Mouse (Mus musculus) frontal cortex, postnatal 25 days (tissue): Measurements from ENCODE around the gene Klhl36.

ENCODE experiments used
- DNase-seq, 2 experiments: peaks; one replicate each; pipeline ENCODE4 v3.0.0; 2022; ENCODE audit warnings: low spot score in 2 of 2

The Klhl36 gene

DNA sequence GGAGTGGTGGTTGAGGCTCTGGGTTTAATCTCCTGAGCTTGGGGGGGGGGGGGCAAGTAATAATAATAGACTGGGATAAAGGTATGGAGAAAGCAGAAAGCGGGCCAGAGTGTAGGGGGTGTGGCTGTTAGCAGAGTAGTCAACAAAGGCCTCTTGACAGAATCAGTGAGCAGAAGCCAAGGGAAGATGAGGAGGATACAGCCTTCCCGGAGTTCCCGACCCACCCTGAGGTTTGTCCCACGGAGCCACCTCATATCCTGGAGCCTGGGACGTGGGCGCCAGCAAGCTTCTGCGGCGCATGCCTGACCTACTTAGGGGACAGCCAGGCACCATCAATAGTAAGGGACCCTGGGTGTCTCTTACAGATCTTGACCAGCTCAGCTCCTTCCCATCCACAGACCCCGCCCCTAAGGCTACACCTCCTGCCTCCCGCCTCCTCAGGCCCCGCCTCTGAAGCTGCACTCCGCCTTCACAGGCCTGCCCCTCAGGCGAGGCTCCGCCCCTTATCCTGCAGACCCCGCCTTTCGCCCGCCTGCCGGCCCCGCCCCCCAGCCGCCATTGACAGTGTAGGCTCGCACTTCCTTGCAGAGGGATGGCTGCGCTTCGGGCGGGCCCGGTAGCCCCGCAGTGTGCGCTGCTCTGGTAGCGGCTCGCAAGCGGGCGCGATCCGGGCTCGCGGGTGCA, at the start of gene Klhl36:
Gene Klhl36, plus strand, starts transcription at position 561 of the 684 bp plus-strand sequence.
- DNase-seq, result peak; percentile 87 to 88

DNA sequence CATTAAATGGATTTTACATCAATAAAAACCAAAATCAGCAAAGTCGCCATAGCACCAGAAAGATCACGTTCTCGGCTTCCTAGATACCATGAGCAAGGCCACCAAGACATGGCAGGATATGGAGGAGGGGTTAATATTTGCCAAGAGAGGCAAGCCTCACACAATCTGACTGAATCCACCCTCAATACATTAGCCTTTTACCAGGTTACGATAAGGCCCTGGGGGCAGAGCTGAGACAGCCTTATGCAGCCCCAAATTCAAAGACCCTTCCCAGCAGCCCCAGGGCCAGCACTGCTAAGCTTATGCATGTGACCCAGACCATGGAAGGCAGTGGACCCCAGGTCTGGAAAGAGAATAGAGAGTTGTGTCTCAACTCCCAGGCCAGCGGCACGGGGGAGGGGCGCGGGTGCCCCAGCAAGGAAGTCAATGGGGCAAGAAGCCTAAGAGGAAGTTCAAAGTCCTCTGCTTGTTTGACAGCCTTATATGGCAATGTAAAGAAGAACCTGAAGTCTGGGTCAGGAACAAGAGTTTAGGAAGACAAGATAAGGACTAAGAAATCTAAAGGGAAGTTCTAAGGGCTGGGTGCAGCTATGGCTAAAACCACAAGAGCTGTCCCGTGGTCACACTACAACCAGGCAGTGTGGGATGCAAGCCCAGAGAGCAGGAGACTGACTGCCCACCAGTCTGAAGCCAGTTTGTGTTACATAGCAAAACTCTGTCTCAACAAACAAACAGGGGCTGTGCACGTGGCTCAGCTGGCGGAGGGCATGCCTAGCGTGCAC, 49.2 kb upstream of the Klhl36 start:
- DNase-seq, result no peak

DNA sequence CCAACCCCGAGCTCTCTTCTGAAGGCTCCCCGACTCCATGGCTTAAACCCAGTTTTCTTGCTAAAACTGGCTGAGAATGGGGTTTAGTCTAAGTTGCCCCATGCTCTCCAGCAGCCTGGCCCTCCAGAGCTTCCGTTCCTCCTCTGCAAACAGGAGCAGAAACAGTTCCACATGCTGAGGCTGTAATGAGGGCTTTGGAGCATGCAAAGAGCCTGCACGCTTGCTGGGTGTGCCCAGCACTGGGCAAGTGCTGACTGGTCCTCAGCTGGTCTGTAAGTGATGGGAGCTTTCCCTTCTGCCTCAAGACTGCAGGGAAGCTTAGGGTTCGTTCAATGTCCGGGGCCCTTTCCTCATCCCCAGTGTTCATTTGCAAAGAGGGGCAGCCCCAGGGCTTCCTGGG, 45.8 kb upstream of the Klhl36 start:
- DNase-seq, result no peak

DNA sequence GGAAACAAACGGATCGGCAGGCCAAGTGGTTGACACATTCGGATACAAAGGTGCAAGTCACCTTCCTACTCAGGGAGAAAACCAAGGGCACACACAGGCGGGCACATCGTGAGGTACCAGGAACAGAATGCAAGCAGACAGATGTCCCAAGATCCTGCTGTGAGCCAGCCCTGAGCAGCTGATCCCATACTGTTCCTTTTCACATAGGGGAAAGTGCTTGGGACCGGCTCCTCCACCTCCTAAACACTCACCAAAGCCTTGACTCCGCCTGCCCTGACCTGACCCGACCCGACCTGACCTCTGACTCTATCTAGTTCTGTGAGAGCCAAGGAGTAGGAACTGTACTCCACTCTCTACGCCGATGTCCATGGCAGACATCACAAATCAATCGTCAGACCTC, 44.6 kb upstream of the Klhl36 start:
- no peak for DNase-seq

DNA sequence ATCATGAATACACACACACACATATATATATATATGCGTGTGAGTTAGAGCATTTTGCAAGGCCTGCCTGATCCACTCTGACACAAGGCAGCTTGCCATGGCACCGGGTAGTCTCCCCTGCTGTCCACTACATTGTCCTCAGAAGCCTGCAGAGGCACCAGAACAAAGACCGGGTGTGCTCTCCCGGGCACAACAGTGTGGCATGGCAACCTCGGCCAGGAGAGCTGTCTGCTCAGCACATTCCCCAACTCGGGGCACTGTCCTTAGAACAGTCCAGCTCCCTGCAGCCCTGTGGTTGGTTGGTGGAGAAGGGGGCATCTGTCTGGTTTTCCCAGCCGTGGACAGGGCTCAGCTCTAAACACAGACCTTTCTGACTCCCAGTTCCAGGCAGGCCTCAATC, 42.8 kb upstream of the Klhl36 start:
- DNase-seq, result no peak

DNA sequence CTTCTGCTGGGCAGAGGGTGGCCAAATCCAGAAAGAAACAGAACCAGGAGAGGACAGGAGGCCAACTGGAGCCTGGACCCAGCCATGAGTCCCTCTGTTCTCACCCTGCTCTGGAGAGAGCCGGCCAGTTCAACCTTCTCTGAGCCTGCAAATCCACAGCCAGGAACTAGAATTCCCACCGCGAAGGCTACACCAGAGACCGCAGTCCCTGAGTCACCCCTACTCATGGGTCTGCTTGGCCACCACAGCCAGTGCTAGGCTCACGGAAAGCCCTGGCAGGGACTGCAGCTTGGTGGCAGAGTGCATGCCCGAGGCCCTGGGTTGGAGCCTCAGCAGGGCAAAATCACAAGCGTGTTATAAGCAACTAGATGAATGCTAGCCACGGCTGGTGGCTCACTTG, 42.1 kb upstream of the Klhl36 start:
- no peak for DNase-seq

DNA sequence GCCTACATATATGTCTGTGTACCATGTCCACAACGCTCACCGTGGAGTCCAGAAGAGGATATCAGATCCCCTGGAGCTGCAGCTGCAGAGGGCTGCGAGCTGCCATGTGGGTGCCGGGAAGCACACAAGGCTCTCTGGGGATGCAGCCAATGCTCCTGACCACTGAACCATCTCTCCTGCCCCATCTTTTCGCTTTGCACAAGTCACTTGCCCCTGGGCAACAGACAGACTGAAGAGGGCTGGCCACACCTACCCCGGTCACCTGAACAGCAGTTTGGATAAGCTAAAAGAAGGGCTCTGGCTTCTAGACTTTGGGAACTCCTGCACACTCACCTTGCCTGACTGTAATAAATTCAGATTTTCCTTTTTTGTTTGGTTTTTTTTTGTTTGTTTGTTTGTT, 40.4 kb upstream of the Klhl36 start:
- no peak for DNase-seq

DNA sequence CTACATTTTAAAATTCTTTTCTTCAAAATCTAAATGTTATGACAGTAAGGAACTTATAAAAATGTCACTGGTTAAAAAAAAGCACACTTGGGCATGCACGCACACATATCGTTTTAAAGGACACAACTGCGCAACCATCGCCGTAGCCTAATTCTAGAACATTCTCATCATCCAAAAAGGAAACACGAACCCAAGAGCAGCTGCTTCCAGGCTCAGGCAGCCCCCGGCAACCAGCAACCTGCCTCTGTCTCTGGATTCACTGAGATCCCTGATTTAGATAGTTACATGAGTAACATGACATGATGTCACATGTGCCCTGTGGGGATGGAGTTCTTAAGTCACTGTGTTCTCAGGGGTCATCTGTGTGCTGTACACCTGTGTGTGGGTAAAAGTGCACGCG, 38.8 kb upstream of the Klhl36 start:
- no peak for DNase-seq

DNA sequence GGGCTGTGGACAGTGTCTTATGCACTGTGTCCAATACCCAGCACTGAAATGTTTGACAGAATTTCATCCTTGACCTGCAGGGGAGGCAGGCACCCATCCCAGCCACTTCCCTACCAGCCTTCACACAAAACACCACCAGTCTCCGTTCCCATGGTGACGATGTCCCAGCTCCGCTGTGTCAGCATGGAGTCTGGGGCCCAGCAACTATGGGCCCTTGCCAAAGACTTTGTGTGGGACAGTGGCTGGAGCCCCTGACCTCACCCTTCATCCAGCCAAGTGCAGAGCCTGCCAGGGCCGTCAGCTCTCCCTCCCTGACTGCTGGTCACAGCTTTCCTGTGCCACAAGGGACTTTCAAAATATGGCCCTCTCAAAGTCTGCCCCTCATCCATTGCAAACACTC, 38.0 kb upstream of the Klhl36 start:
- no peak for DNase-seq

DNA sequence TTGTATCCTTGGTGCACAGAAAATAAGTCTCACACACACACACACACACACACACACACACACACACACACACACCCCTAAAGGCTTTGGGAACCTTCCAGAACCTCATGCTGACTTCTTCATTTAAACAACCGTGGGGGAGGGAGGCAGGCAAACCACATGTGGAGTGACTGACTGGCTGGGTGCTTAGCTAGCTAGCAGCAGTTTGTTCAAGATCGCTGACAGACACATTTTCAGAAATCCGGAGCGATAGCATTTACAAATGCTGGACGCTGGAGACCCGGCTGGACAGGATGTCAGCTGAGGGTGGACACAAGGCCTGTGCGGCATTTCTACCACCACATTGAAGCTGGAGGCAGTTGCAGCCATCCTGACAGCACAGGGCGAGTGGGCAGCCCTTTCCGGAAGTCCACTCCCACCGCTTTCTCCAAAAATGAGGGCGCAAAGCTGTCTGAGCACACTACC, 37.2 kb upstream of the Klhl36 start:
- DNase-seq, result no peak

DNA sequence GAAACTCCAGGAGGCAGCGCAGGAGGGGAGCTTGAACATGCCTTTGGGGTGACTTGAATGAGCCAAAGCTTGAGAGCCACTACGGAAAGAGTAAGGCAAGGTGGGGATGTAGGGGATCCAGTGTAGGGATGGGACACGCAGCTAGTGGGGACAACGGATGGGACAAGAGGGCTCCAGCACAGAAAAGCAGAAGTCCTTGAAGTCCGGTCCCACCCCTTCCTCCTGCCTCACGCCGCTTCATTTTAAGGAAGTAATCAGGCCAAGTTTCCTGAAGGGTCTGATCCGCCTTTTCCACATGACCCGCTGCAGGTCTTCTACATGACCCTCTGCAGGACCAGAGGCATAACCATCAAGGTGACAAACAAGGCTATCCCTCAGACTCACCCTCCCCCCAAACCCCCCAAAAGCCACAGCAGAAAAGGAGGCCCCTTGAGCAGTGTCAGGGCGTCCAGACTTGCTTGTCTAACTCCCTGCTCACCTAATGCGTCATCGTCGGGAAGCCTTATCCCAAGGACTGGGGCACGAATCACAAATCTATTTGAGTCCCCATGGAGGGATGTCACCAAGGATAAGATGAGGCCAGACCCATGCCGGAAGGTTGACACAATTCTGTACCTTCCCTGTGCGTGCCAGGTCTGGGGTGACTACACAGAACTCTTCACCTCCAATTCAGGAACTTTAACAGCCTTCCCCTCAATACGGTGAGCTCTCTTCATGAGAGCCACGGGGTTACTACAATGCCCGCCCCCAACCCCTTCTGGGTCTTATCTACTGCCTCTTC, 35.9 kb upstream of the Klhl36 start:
- DNase-seq, result no peak

DNA sequence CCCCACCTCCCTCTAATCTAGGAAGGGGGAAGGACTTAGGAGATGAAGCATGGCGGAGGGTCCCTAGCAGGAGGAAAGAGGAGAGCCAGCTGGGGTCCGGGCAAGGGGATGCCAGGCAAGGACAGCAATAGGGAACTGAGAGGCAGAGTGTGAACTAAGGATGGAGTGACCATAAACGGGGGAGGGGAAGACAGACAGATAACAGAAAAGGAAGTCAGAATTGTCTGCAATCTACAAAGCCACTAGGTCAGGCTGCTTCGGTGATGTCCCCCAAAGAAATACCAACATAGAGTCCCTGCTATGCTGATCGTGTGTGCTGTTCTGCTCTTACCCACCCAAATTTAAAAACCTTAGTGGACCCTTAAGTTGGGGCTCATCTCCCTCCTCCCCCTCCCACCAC, 35.1 kb upstream of the Klhl36 start:
- DNase-seq, result no peak

DNA sequence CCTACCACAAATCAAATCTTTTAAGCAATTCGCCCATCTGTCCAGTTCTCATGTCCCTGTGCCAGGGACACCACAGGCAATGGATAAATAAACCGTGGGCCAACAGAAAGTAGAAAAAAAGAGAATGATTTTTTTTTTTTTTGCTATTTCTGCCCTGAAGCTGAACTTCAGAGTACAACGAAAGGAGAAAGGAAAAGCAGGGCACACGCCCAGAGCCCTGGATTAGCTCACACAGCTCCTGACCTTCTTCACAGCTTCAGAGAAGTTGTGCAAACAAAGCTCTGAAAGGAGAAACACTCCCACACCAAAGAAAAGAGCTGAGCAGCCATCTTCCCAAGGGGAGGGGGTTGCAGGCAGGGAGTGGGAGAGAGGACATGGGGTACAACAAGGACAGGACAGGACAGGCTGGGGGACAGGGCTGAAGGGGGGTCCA, 34.3 kb upstream of the Klhl36 start:
- DNase-seq, result no peak

DNA sequence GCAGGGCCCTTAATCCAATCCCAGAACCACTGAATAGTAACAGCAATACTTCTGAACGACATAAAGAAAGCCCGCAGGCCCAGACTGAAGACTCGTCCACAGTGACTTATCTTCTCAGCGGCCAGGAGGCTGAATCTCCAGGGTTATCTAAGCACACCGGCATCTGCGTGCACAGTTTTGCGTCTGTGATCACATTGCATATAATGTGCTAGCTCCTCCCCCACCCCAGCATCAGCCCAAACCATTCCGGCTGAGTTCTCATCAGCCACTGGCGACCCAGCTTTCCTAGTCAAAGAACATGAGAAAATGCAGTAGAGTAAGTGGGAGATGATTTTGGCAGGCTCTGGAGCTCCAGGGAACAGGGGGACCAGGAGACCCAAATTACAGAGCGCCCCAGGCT, 33.1 kb upstream of the Klhl36 start:
- DNase-seq, result no peak

DNA sequence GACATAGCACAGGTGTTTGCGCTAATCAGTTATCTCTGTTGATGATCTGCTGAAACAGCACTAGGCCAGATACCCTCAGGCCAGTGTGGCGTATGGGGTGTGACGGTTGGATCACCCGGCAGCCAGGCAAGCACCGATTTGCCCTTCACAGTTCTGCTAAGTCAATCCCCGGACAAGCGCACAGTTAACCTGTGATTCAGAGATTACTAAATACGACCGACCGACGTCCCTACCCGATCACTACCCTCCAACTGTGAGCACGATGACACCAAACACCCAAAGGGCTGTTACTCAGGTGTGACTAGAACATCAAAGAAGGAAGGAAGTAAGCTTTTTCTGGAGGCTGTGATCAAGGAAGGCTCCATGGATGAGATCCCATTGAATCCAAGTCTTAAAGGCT, 32.6 kb upstream of the Klhl36 start:
- no peak for DNase-seq

DNA sequence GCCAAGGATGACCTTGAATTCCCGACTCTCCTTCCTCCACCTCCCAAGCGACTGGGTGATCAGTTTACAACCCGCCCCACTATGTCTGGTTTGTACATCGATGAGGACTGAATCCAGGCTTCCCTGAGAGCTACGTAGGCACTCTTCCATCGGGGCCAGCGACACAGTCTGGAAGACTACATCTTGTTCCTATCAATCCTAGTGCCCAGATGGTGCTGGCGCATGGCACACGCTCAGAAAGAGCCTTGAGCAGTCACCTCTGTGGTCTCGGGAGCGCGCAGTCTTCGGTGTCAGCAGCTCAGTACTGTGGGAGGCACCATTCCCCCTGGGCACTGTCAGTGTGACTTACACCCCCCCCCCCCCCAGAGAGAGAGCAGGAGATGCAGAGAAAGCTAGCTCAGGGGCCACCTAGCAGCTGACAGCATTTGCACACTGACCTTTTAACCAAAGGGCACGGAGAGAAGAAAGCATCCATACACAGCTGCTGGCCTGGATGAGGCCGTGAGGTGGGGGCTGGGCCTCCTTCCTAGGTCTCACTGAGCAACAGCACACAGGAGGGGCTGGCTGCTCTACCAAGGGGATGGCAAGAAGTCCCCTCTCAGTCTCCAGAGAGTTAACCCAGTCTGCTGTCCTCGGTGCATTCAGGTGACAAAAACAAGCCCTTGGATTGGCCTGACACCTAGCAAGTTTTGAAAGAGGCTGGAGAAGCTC, 32.0 kb upstream of the Klhl36 start:
- no peak for DNase-seq

DNA sequence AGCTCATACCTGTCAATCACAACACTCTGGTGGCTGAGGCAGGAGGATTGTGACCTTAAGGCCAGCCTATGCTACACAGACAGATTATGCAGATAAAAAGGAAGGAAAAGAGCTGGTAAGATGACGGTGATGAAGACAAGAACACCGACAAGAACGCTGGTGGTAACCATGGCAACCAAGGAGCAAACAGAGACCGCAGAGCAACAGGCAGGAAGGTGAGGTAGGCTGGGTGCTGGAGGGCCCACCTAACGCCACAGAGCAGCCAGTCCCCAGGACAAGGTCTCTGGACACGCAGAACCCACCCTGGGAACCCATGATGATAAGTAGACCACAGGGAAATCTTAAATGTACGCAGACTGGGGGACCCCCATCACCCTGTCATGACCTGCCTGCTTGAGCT, 31.5 kb upstream of the Klhl36 start:
- no peak for DNase-seq

DNA sequence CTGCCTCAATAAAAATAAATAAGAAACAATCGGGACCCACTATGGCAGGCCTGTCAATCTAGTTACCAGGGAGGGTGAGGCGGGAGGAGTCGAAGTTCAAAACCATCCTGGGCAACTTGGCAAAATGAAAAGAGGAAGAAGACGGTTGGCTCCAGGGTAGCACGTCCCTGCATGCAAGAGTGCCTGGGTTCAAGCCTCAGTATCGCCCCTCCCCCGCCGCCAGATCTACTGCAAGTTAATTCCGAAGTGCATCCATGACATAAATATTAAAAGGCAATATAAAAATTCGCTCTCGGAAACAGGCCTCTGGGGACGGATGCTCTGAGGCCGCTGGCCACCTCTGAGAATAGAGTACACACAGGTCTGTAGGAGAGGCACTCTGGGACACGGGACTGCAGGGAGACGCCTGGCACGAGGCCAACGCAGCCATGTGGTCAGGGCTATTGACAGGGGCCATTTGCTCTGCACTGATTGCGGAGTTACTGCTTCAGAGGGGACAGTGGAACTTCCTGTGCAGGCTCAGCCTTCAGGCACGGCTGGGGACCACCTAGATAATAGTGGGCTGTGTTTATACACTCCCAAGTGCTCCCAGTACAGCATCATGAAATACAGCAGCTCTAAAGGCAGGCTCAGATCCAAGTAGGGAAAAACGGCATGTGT, 30.6 kb upstream of the Klhl36 start:
- DNase-seq, result no peak

DNA sequence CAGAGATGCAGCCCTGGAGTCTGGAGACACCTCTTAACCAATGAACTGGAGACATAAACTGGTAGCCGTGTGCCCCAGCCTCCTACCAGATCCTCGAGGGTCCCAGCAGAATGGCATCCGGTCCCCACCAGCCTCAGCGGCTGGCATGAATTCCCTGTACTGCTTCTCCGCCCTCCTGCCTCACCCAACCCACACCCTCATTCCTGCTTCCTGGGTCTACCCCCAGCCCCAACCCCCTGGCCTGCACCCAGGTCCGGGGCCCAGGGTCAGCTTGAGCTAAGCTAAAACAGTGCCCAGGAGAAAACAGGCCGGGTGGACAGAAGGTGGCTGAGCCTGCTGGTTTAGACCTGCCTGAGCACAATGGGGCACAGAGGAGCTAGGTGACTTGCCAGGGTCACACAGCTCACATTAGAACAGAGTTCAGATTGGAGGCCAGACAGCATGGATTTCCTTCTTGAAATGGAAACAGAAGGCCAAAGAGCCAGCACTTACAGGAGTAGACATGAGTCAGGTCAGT, 29.9 kb upstream of the Klhl36 start:
- DNase-seq, result no peak

DNA sequence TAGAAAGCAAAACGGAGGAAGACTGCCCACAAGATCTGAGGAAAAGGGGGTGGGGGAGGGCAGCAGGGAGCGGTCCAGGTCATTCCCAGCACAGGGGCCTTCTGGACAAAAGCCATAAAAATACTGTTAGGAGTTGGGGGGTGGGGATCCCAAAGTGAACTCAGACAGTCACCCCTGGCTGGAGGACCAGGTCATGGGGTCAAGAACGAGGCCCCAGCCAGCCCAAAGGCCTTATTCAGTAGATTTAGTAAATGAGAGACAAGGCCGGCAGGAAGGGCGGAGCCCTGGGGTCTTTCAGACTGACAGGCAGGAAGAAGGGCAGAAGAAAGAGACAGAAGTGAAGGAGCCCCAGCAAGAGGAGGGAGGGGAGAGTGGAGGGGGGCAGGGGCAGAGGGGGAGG, 29.1 kb upstream of the Klhl36 start:
- no peak for DNase-seq

DNA sequence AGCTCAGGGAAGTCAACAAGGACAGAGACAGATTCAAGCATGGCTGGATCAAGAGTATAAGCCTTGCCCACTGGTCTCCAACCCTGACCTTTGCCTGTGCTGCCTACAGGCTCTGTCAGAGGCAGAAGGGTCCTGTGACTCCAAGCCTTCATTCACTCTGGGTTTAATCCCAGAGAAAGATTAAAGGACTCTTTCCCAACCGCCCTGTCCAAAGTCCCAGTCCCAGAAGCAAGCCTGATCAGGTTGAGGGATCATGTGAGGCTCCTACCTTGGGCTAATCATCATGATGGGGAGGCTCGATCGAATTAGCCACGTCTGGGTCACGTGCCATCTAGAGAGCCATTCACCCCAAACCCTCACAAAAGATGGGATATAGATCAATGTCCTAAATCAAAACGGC, 27.4 kb upstream of the Klhl36 start:
- no peak for DNase-seq
